Mouse (Mus musculus) limb, embryonic 11.5 days (tissue): Measurements from ENCODE around the gene Dupd1. TPM values are rescaled to one million over a fixed set of nuclear protein-coding genes. Genes with fewer than 3 reads are reported as not detected.

ENCODE experiments used
- ATAC-seq: fragments of 200-750 bp; cut with Nextera tagmentation; 2 replicates; pipeline ENCODE4 v1.8.0; 2017; ENCODE audit warnings: low read depth; ENCODE audit not compliant: insufficient number of reproducible peaks, low FRiP score, low TSS enrichment
- DNase-seq: peaks from one replicate; pipeline ENCODE4 v3.0.0-alpha.2; 2015; ENCODE audit warnings: low spot score
- H3K27ac ChIP-seq: fragments of 300-500 bp; sonication (generic); replicated peaks from 2 replicates; pipeline ENCODE4 v1.5.1; 2014; ENCODE audit warnings: low read depth, mild to moderate bottlenecking, low read length
- H3K27me3 ChIP-seq: fragments of 300-500 bp; sonication (generic); 2 replicates; pipeline ENCODE4 v1.6.1; 2014; ENCODE audit warnings: mild to moderate bottlenecking, low read length, mixed read lengths; ENCODE audit not compliant: control insufficient read depth, insufficient read depth
- H3K36me3 ChIP-seq: fragments of 300-500 bp; sonication (generic); 2 replicates; pipeline ENCODE4 v1.6.1; 2014; ENCODE audit warnings: mild to moderate bottlenecking, low read length, moderate library complexity, mixed read lengths; ENCODE audit not compliant: control insufficient read depth, insufficient read depth
- H3K4me1 ChIP-seq: fragments of 300-500 bp; sonication (generic); 2 replicates; pipeline ENCODE4 v1.6.1; 2014; ENCODE audit warnings: low read length, mixed read lengths; ENCODE audit not compliant: control insufficient read depth, insufficient read depth
- H3K4me2 ChIP-seq: fragments of 300-500 bp; sonication (generic); 2 replicates; pipeline ENCODE4 v1.6.1; 2014; ENCODE audit warnings: low read depth, mild to moderate bottlenecking, moderate library complexity; ENCODE audit not compliant: severe bottlenecking
- H3K4me3 ChIP-seq: fragments of 300-500 bp; sonication (generic); 2 replicates; pipeline ENCODE4 v1.5.1; 2014; ENCODE audit warnings: low read depth, low read length
- H3K9ac ChIP-seq: fragments of 300-500 bp; sonication (generic); 2 replicates; pipeline ENCODE4 v1.6.1; 2014; ENCODE audit warnings: mild to moderate bottlenecking, low read length
- H3K9me3 ChIP-seq: fragments of 300-500 bp; sonication (generic); 2 replicates; pipeline ENCODE4 v1.6.1; 2016; ENCODE audit warnings: low read length; ENCODE audit not compliant: control insufficient read depth
- WGBS: fragments of 180-500 bp; shearing (Covaris S2); extraction: QIAGEN DNeasy Blood & Tissue Kit; methylation state at CpG from one replicate; pipeline ENCODE4 v1.1.7; 2014; 5-methylcytosine and 5-hydroxymethylcytosine counted together
- polyA plus RNA-seq: library from polyadenylated mRNA; unstranded; fragments of >200 nt; fragmentation: Nextera tagmentation; extraction: Ambion mirVana; gene quantifications from 2 replicates; pipeline ENCODE4 v1.2.1, GENCODE M21; 2014

Dupd1 gene
- polyA plus RNA-seq, 1 experiment from 2014 or later: 0.21 TPM

DNA sequence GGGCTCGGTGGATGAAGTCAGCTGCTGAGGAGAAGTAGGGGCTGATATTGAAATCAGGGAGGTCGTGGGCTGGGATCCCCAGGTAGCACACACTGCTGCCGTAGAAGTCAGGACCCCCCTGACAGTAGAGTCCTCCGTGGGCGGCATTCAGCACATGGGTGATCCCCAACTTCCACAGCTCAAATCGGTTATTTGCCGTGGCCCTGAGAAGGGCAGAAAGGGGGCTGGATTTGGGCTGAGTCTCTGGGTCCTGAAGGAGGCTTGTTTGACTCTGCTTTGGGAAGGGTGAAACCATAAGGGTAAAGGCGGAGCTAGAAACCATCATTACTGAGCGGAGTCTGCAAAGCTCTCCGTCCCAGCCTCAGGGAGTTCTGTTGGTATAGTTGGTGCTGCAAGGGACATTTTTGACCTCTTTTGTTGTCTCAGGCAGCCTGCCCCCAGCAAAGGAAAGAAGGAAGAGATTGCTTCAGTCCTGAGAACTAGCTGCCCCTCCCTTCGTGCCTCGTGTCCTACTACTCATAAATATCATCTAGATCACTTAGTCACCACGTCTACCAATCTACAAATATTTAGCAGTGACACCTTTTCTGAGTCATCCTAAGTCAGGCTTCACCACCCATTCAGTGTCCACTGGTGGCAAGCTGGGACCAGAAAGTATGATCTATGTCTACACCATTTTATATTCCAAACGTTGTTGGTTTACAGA lies 33.2 kb upstream of the Dupd1 start:
- DNase-seq: no peak
- no peaks in the 10 kb centered on the region for H3K36me3 ChIP-seq
- no peak for ATAC-seq
- 73% methylated on average over 14 of the region's 14 CpGs for WGBS
- no peak overlapping the region for H3K4me2 ChIP-seq
- no peaks in the 10 kb centered on the region for H3K9me3 ChIP-seq
- H3K9ac ChIP-seq: no peak overlapping the region
- H3K27ac ChIP-seq: no peak overlapping the region
- H3K4me3 ChIP-seq: no peak overlapping the region
- H3K27me3 ChIP-seq: no peaks in the 10 kb centered on the region
- peaks cover 6% of the 10 kb centered on the region; the same call in 1 of the 2 replicates for H3K4me1 ChIP-seq

DNA sequence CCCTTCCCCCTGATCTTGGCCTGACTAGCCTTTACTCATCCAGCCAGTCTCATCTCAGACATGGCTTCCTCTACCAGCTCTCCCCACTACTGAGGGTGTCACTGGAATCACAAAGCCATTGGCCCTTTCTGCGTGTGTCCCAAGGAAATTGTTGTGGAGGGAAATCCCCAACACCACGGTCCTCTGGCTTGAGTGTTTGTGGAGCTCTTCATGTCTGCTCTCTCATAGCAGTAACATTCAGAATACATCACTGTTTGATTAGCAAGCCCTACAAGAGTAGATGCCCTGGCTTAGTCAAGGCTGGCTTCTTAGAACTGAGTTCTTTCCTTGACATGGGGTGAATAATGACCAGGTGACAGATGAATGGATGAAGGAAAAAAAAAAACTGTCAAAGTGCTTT lies 32.5 kb upstream of the Dupd1 start:
- DNase-seq: no peak
- no peaks in the 10 kb centered on the region for H3K36me3 ChIP-seq
- 81% methylated on average over 2 of the region's 2 CpGs for WGBS

DNA sequence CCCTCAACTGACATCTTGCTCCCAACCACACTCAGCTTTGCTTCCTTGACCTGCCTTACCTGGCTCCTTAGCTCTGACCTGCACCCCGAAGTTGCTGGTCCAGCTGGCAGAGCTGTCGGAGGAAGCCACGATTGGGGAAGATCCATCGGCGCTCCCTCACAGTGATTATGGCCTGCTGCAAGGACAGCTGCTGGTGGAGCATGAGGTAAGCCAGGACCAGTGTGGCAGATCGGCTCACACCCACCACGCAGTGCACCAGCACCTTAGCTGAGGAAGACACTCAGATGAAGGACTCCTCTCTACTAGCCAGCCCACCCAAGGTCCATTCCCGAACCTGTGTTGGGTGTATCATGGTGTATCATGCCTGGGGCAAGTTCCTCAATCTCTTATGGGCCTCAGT lies 31.9 kb upstream of the Dupd1 start:
- H3K9ac ChIP-seq: no peak overlapping the region
- no peaks in the 10 kb centered on the region for H3K36me3 ChIP-seq
- ATAC-seq (no peak), DNase-seq (no peak)
- WGBS: 93% methylated on average over 8 of the region's 8 CpGs
- H3K4me1 ChIP-seq: peaks cover 3% of the 10 kb centered on the region; the same call in 1 of the 2 replicates
- H3K4me2 ChIP-seq: no peak overlapping the region
- H3K27me3 ChIP-seq: no peaks in the 10 kb centered on the region
- no peak overlapping the region for H3K4me3 ChIP-seq
- H3K9me3 ChIP-seq: no peaks in the 10 kb centered on the region
- no peak overlapping the region for H3K27ac ChIP-seq

More for the DNA sequence above, 32.5 kb upstream of the Dupd1 start:
- no peak overlapping the region for H3K4me2 ChIP-seq
- no peaks in the 10 kb centered on the region for H3K27me3 ChIP-seq
- no peaks in the 10 kb centered on the region for H3K9me3 ChIP-seq
- no peak overlapping the region for H3K9ac ChIP-seq
- H3K4me3 ChIP-seq: no peak overlapping the region
- H3K4me1 ChIP-seq: peaks cover 4% of the 10 kb centered on the region
- no peak for ATAC-seq
- no peak overlapping the region for H3K27ac ChIP-seq

DNA sequence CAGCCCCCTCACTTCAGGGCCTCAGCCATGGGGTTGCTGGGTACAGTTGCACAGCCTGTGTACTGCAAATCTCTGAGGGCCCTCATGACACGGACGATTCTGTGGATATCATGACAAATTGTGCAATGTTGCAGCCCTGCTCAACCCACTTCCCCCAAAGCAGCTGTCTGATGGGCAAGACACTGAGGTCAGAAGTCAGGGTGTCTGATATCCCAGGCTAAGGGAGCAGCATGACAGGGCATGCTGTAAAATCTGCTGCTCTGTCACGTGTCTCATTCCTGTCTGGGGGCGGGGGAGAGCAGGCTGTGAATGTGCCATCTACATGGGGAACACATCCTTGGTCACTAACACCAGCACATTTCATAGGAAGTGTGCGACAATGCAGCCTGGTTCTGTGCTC lies 30.8 kb upstream of the Dupd1 start:
- Histone ChIP-seq H3K4me1 (peaks cover 3% of the 10 kb centered on the region; the same call in 1 of the 2 replicates), H3K9me3 (no peaks in the 10 kb centered on the region), H3K36me3 (no peaks in the 10 kb centered on the region), H3K4me2 (no peak overlapping the region), H3K4me3 (no peak overlapping the region), H3K9ac (no peak overlapping the region), H3K27me3 (no peaks in the 10 kb centered on the region), H3K27ac (no peak overlapping the region)
- ATAC-seq (no peak), DNase-seq (no peak)
- 70% methylated on average over 5 of the region's 5 CpGs for WGBS

DNA sequence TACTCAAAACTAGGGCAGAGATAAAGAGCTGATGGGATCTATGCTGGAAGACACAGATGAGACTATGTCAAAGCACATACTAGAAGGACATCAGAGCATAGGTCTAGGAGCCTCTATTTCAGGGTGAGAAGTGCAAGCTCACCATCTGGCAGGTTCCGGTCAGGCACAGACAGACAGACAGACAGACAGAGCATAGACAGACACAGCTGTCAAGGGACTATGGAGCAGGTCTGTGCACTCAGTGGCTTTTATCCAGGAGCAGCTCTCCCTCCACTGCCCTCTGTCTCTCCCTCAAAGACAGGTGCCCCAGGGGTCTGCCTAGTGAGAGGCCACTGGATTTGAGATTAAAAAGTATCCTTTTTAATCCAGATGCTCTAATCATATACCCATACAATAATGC lies 29.8 kb upstream of the Dupd1 start:
- no peaks in the 10 kb centered on the region for H3K36me3 ChIP-seq
- ATAC-seq: no peak
- no peak overlapping the region for H3K4me2 ChIP-seq
- H3K9me3 ChIP-seq: no peaks in the 10 kb centered on the region
- peaks cover 3% of the 10 kb centered on the region; the same call in 1 of the 2 replicates for H3K4me1 ChIP-seq
- H3K27me3 ChIP-seq: no peaks in the 10 kb centered on the region
- 82% methylated on average over 1 of the region's 1 CpGs for WGBS
- no peak overlapping the region for H3K27ac ChIP-seq
- no peak overlapping the region for H3K9ac ChIP-seq
- no peak overlapping the region for H3K4me3 ChIP-seq
- no peak for DNase-seq

DNA sequence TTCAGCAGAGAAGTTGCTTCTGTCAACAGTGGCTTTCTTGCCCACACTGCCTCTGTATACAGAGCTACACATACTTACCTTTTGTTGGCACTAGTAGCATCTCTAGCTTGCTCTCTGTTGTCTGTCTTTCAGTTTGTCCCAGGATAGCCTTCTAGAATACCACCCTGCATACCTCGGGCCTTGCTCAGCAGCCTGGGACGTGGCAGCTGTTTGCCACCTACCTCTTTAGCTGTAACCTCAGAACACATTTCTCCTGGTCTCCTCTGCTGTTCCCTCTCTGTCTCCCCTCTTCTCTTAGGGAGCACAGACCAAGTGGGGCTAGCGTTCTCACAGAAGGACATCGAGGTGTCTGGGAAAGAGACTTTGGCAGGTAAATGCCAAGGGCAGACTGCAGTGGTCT lies 28.1 kb upstream of the Dupd1 start:
- H3K9me3 ChIP-seq: no peaks in the 10 kb centered on the region
- H3K27ac ChIP-seq: no peak overlapping the region
- no peak for ATAC-seq
- H3K4me2 ChIP-seq: no peak overlapping the region
- no peak overlapping the region for H3K9ac ChIP-seq
- 94% methylated on average over 4 of the region's 4 CpGs for WGBS
- no peaks in the 10 kb centered on the region for H3K27me3 ChIP-seq
- DNase-seq: no peak
- H3K36me3 ChIP-seq: no peaks in the 10 kb centered on the region
- H3K4me1 ChIP-seq: peaks cover 3% of the 10 kb centered on the region; the same call in 1 of the 2 replicates
- H3K4me3 ChIP-seq: no peak overlapping the region

DNA sequence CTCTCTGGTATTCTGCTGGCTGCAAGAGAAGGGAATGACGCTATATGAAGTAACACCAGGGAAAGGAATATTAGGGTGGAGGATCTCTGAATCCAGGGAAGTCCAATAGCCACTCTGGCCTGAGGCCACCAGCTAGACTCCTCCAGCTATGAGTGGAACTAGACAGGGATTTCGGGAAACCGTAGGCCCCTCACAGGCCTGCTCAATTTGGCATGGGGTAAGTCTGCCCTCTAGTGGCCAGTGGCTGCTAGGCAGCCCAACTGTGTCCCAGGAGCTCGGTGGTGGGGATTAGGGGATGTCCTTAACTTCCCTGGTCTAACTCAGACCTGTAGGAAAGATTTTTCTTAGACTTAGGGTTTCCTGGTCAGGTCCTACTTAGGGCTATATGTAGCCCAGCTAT lies 27.4 kb upstream of the Dupd1 start:
- 8% methylated on average over 4 of the region's 4 CpGs for WGBS
- H3K4me2 ChIP-seq: no peak overlapping the region
- H3K9ac ChIP-seq: no peak overlapping the region
- no peaks in the 10 kb centered on the region for H3K36me3 ChIP-seq
- peak; percentile 69; the same call in 1 of the 2 replicates for ATAC-seq
- H3K4me3 ChIP-seq: no peak overlapping the region
- H3K9me3 ChIP-seq: no peaks in the 10 kb centered on the region
- peak; percentile 94 for DNase-seq
- H3K27ac ChIP-seq: no peak overlapping the region
- H3K4me1 ChIP-seq: peaks cover 3% of the 10 kb centered on the region; the same call in 1 of the 2 replicates
- no peaks in the 10 kb centered on the region for H3K27me3 ChIP-seq

DNA sequence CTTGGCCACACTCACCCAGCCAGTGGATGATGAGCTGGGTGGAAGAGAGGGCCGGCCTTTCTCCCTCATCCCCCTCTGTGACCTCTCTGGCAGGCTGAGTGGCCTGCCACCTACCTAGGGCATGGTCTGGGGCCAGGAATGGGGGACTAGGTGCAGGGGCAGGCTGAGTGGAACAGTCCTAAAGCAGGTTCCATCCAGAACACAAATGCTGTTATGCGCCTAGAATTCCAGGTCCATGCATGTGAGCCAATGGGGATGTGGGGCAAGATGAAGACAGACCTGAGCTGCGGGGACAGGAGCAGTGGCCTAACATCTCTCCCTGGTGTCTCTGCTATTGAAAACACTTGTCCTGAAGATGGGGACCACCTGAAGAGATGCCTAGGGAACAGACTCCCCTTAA lies 26.9 kb upstream of the Dupd1 start:
- Histone ChIP-seq H3K9me3 (no peaks in the 10 kb centered on the region), H3K9ac (no peak overlapping the region), H3K27me3 (no peaks in the 10 kb centered on the region), H3K4me3 (no peak overlapping the region), H3K27ac (no peak overlapping the region), H3K4me2 (no peak overlapping the region), H3K36me3 (no peaks in the 10 kb centered on the region), H3K4me1 (peaks cover 3% of the 10 kb centered on the region; the same call in 1 of the 2 replicates)
- no peak for ATAC-seq
- DNase-seq: no peak
- WGBS: 90% methylated on average over 3 of the region's 3 CpGs

DNA sequence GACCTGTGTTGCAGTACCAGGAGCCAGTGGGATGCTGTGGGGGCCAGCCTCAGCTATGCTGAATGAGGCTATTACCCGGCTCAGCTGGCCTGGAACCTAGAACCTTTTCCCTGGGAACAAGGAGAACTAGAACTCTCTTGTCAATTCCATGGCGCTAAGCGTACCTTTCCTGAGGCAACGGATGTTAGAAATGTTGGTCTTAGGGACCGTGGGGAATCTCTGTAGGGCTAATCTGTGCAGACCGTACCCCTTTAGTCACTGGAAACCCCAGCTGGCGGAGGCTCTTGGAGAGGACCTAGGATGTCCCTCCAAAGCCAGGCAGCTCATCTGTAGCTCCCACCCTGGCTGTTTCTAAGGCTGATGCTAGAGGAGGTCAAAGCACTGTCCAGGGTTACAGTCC lies 26.0 kb upstream of the Dupd1 start:
- no peaks in the 10 kb centered on the region for H3K9me3 ChIP-seq
- no peak overlapping the region for H3K4me3 ChIP-seq
- 93% methylated on average over 7 of the region's 7 CpGs for WGBS
- no peak overlapping the region for H3K9ac ChIP-seq
- H3K4me2 ChIP-seq: no peak overlapping the region
- no peak overlapping the region for H3K27ac ChIP-seq
- H3K36me3 ChIP-seq: no peaks in the 10 kb centered on the region
- H3K27me3 ChIP-seq: no peaks in the 10 kb centered on the region
- peaks cover 3% of the 10 kb centered on the region; the same call in 1 of the 2 replicates for H3K4me1 ChIP-seq
- ATAC-seq (no peak), DNase-seq (no peak)
